Comparison of ENCODE assay signal across 16 mouse cellular contexts in genomic region chr9:122429685-122430084, GRCm38 (mm10).
"Had no signal": no experiment of that assay in that cellular context is flagged by ENCODE, and none has a peak within 500 bp of the region (broad histone marks: within the 10 kb centered on the region; RNA-seq: fewer than 3 reads in every experiment).

No protein-coding gene starts in this region.

- H3K4me2 ChIP-seq: lung, embryonic 14.5 days; midbrain, embryonic 12.5 days; stomach, embryonic 15.5 days had no signal

- H3K9ac ChIP-seq: liver, embryonic 14.5 days; lung, embryonic 14.5 days; midbrain, embryonic 12.5 days; stomach, embryonic 15.5 days had no signal

- H3K36me3 ChIP-seq: midbrain, embryonic 10.5 days; midbrain, embryonic 12.5 days; stomach, embryonic 15.5 days had no signal

- H3K4me1 ChIP-seq: midbrain, embryonic 12.5 days; stomach, embryonic 15.5 days had no signal

- H3K27me3 ChIP-seq: midbrain, embryonic 12.5 days; stomach, embryonic 15.5 days had no signal

- H3K9me3 ChIP-seq: midbrain, embryonic 10.5 days; midbrain, embryonic 12.5 days; stomach, embryonic 15.5 days had no signal

- H3K27ac ChIP-seq: liver, embryonic 14.5 days; midbrain, embryonic 10.5 days; midbrain, embryonic 12.5 days; stomach, embryonic 15.5 days; stomach, postnatal 0 days had no signal

- DNase-seq: lung, adult 18-20 months; lung, embryonic 14.5 days; lung, postnatal 10 days; lung, postnatal 4 days; midbrain, embryonic 14.5 days; right cerebral cortex, postnatal 14 days; thymus, adult 2 months; thymus, postnatal 25 days; thymus, postnatal 4 days had no signal

- H3K4me3 ChIP-seq: midbrain, embryonic 10.5 days; midbrain, embryonic 12.5 days; myocyte; stomach, embryonic 15.5 days had no signal

- ATAC-seq: midbrain, embryonic 16.5 days had no signal
